Mouse (Mus musculus) hindbrain, postnatal 0 days (tissue): ENCODE data around the gene Sftpd. TPM values are rescaled to one million over a fixed set of nuclear protein-coding genes. Genes with fewer than 3 reads are reported as not detected.
A peak's percentile ranks its signal among the peaks of the same experiment; 100 is the strongest.

ENCODE experiments used
- ATAC-seq: fragments of 200-750 bp; cut with Nextera tagmentation; 2 replicates; pipeline ENCODE4 v1.8.0; 2017; ENCODE audit warnings: mild to moderate bottlenecking, moderate TSS enrichment, moderate library complexity
- DNase-seq: peaks from one replicate; pipeline ENCODE4 v3.0.0-alpha.2; 2015; ENCODE audit warnings: low spot score
- H3K27ac ChIP-seq: fragments of 300-500 bp; sonication (generic); 2 replicates; pipeline ENCODE4 v1.5.1; 2014; ENCODE audit warnings: mild to moderate bottlenecking
- H3K27me3 ChIP-seq: fragments of 300-500 bp; sonication (generic); 2 replicates; pipeline ENCODE4 v1.6.1; 2014; ENCODE audit warnings: low read length, mixed read lengths; ENCODE audit not compliant: insufficient read depth
- H3K36me3 ChIP-seq: fragments of 300-500 bp; sonication (generic); 2 replicates; pipeline ENCODE4 v1.6.1; 2014; ENCODE audit warnings: low read length, mixed read lengths; ENCODE audit not compliant: insufficient read depth
- H3K4me1 ChIP-seq: fragments of 300-500 bp; sonication (generic); 2 replicates; pipeline ENCODE4 v1.6.1; 2014; ENCODE audit warnings: antibody characterized with exemption, low read length, mixed read lengths; ENCODE audit not compliant: insufficient read depth
- H3K4me2 ChIP-seq: fragments of 300-500 bp; sonication (generic); 2 replicates; pipeline ENCODE4 v1.6.1; 2014; ENCODE audit warnings: low read depth, mild to moderate bottlenecking, low read length, moderate library complexity, mixed read lengths
- H3K4me3 ChIP-seq: fragments of 300-500 bp; sonication (generic); 2 replicates; pipeline ENCODE4 v1.5.1; 2014; ENCODE audit warnings: low read length
- H3K9ac ChIP-seq: fragments of 300-500 bp; sonication (generic); replicated peaks from 2 replicates; pipeline ENCODE4 v1.6.1; 2014; ENCODE audit warnings: mild to moderate bottlenecking, low read length, moderate library complexity, mixed read lengths
- H3K9me3 ChIP-seq: fragments of 300-500 bp; sonication (generic); 2 replicates; pipeline ENCODE4 v1.6.1; 2016; ENCODE audit warnings: low read length, mixed read lengths
- CTCF ChIP-seq: IDR thresholded peaks from 2 replicates; pipeline ENCODE4 v1.5.1; 2016; ENCODE audit warnings: antibody characterized with exemption, control low read depth, low read depth
- WGBS: fragments of 180-500 bp; shearing (Covaris S2); extraction: QIAGEN DNeasy Blood & Tissue Kit; methylation state at CpG from one replicate; pipeline ENCODE4 v1.1.7; 2014; 5-methylcytosine and 5-hydroxymethylcytosine counted together
- polyA plus RNA-seq: library from polyadenylated mRNA; unstranded; fragments of >200 nt; fragmentation: Nextera tagmentation; extraction: Ambion mirVana; gene quantifications from 2 replicates; pipeline ENCODE4 v1.2.1, GENCODE M21; 2015
- total RNA-seq: library from RNA; depleted of rRNA; stranded (reverse); fragments of >200 nt; gene quantifications from 2 replicates; pipeline ENCODE4 v1.2.3, GENCODE M21; 2014

Gene Sftpd
- total and polyA plus RNA-seq, 2 experiments from 2014 or later, result not detected

DNA sequence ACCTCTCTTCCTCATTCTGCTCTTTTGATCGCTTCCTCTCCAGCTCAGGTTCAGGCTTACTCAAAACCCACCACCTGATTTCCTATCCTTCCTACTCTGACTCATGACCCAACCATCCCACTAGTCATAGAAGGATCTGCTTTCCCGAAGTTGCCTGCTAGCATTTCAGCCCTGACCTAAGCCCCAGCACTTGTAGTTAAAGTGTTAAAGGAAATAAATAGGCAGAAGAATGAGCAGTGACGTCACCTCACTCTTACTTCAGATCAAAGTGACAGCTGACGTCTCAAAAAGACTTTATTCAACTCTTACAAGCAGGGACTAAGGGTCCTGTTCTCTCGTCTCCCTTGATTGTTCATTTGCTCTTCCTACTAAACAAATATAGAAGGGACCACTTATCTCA lies 17.7 kb downstream of the Sftpd start:
- TF ChIP-seq CTCF, result no peak

GRCm38 (mm10) chr14:41162663-41163062 lies 22.3 kb downstream of the Sftpd start:
- TF ChIP-seq CTCF, result peak; percentile 68
- H3K9me3 ChIP-seq, result no peaks in the 10 kb centered on the region
- H3K36me3 ChIP-seq, result no peaks in the 10 kb centered on the region
- WGBS, result 38% methylated on average over 2 of the region's 2 CpGs
- DNase-seq (peak; percentile 29), ATAC-seq (no peak)
- no peak overlapping the region for H3K9ac ChIP-seq
- H3K4me1 ChIP-seq, result no peaks in the 10 kb centered on the region
- no peaks in the 10 kb centered on the region for H3K27me3 ChIP-seq
- no peak overlapping the region for H3K4me2 ChIP-seq
- no peak overlapping the region for H3K4me3 ChIP-seq
- no peak overlapping the region for H3K27ac ChIP-seq

More for the DNA sequence above, 17.7 kb downstream of the Sftpd start:
- Histone ChIP-seq H3K36me3 (no peaks in the 10 kb centered on the region), H3K4me1 (no peaks in the 10 kb centered on the region), H3K9me3 (no peaks in the 10 kb centered on the region), H3K4me3 (no peak overlapping the region), H3K27ac (no peak overlapping the region), H3K4me2 (no peak overlapping the region), H3K9ac (no peak overlapping the region), H3K27me3 (no peaks in the 10 kb centered on the region)
- WGBS, result 68% methylated on average over 5 of the region's 5 CpGs
- no peak for ATAC-seq
- no peak for DNase-seq

- ATAC-seq, result no peak
- Histone ChIP-seq H3K4me1 (no peaks in the 10 kb centered on the region), H3K27me3 (no peaks in the 10 kb centered on the region)
Observed at GRCm38 (mm10) chr14:41160743-41161142, 24.2 kb downstream of the Sftpd start.

DNA sequence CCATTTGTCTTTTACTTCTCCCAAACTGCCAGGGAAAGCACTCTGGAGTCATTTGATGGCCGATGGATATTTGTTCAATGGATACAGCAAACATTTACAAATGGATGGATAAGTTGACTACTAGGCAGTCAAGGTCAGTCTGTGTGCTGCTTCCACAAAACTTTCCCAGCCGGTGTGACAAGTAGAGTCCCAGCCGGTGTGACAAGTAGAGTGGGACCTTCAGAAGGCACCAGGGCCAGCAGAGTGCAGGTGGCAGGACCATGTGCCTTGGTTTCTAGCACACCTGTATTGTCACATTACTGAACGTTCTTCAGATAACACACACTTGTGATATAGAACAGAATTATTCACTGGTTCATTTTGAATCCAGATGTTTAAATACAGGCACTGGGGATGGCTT lies 24.9 kb downstream of the Sftpd start:
- H3K36me3 ChIP-seq, result no peaks in the 10 kb centered on the region
- no peak overlapping the region for H3K27ac ChIP-seq
- no peak overlapping the region for H3K4me3 ChIP-seq
- no peaks in the 10 kb centered on the region for H3K4me1 ChIP-seq
- no peak overlapping the region for H3K9ac ChIP-seq
- no peak for TF ChIP-seq CTCF
- ATAC-seq, result no peak
- H3K4me2 ChIP-seq, result no peak overlapping the region
- no peaks in the 10 kb centered on the region for H3K27me3 ChIP-seq
- DNase-seq, result no peak
- 90% methylated on average over 4 of the region's 4 CpGs for WGBS
- no peaks in the 10 kb centered on the region for H3K9me3 ChIP-seq

More at GRCm38 (mm10) chr14:41160743-41161142, 24.2 kb downstream of the Sftpd start:
- no peaks in the 10 kb centered on the region for H3K36me3 ChIP-seq
- H3K9me3 ChIP-seq, result no peaks in the 10 kb centered on the region
- no peak for DNase-seq
- no peak overlapping the region for H3K9ac ChIP-seq
- H3K4me2 ChIP-seq, result no peak overlapping the region
- no peak overlapping the region for H3K27ac ChIP-seq
- WGBS, result 33% methylated on average over 1 of the region's 1 CpGs
- TF ChIP-seq CTCF, result no peak
- H3K4me3 ChIP-seq, result no peak overlapping the region

GRCm38 (mm10) chr14:41151220-41151898 lies 33.6 kb downstream of the Sftpd start, which contains the start of gene Mbl1:
TSS of gene Mbl1 (plus strand) at chr14:41151458.
- H3K9me3 ChIP-seq, result no peaks in the 10 kb centered on the region
- WGBS, result 91% methylated on average over 7 of the region's 7 CpGs

DNA sequence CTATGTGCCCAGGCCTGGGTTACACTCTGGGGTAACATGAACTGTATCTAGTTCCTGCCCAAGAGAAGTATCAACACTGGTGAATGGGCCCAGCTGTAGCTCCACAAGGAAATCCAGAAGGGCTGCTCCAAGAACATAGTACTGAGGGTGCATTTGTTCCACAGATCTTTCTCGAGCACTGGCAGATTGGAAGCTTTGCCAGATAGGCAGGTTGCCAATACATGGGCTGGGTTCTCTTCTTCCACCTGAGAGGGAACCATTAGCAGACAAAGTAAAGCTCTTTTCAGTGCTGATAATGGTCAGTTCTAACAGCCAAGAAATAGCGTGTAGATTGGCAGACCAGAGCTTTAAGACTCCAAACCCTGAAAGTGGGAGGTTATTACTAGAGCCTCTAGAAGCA lies 37.6 kb downstream of the Sftpd start:
- Histone ChIP-seq H3K9ac (no peak overlapping the region), H3K27ac (no peak overlapping the region), H3K36me3 (no peaks in the 10 kb centered on the region), H3K4me2 (no peak overlapping the region), H3K9me3 (no peaks in the 10 kb centered on the region), H3K27me3 (no peaks in the 10 kb centered on the region), H3K4me3 (no peak overlapping the region), H3K4me1 (no peaks in the 10 kb centered on the region)
- ATAC-seq, result no peak
- no peak for TF ChIP-seq CTCF
- no peak for DNase-seq
- WGBS, result 73% methylated on average over 2 of the region's 2 CpGs

More at GRCm38 (mm10) chr14:41151220-41151898, 33.6 kb downstream of the Sftpd start, which contains the start of gene Mbl1:
- Histone ChIP-seq H3K4me3 (no peak within 1 kb of the TSS), H3K36me3 (no peaks in the 10 kb centered on the region), H3K4me1 (no peaks in the 10 kb centered on the region), H3K4me2 (no peak within 1 kb of the TSS), H3K27ac (no peak within 1 kb of the TSS), H3K9ac (no peak within 1 kb of the TSS), H3K27me3 (no peaks in the 10 kb centered on the region)
- no peak for TF ChIP-seq CTCF
- DNase-seq, result no peak
- ATAC-seq, result no peak

DNA sequence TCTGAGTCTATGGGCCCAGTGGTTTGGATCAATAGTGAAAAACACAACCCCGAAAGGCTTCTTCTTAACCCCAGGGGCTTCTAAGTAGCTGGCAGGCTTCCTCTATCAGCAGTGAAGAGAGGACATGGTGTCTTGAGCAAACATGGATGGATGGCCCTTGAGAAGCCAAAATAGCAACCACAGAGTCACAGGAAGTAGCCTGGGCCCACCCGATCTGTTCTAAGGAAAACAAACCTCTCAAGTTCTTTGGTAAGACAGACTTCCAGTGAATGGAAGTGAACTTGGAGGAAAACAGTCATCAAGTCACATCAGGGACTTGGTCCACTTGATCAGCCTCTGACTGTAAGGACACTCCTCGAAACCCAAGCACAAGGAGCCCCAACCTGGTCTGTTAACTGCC lies 38.0 kb downstream of the Sftpd start:
- no peaks in the 10 kb centered on the region for H3K36me3 ChIP-seq
- no peak for TF ChIP-seq CTCF
- WGBS, result 85% methylated on average over 3 of the region's 3 CpGs
- no peaks in the 10 kb centered on the region for H3K27me3 ChIP-seq
- no peaks in the 10 kb centered on the region for H3K9me3 ChIP-seq
- ATAC-seq, result no peak
- no peak overlapping the region for H3K4me2 ChIP-seq
- H3K4me1 ChIP-seq, result no peaks in the 10 kb centered on the region
- H3K27ac ChIP-seq, result no peak overlapping the region
- DNase-seq, result no peak
- no peak overlapping the region for H3K9ac ChIP-seq
- H3K4me3 ChIP-seq, result no peak overlapping the region
